Mouse (Mus musculus) erythroblast, embryonic 14.5 days (primary cell): Measurements from ENCODE around the gene Gm15319.
"Not testable (repeated sequence)": the region's sequence is repeated elsewhere in the genome, so short reads cannot be mapped to it uniquely, and the experiment has no call there.

Source experiments
- GATA1 ChIP-seq: IDR thresholded peaks from 2 replicates; pipeline ENCODE4 v1.6.1; 2012; ENCODE audit warnings: low read length, inconsistent platforms, mixed read lengths
- TAL1 ChIP-seq: IDR thresholded peaks from 3 replicates; pipeline ENCODE4 v1.6.1; 2012; ENCODE audit warnings: low read length, inconsistent platforms, mixed read lengths

DNA sequence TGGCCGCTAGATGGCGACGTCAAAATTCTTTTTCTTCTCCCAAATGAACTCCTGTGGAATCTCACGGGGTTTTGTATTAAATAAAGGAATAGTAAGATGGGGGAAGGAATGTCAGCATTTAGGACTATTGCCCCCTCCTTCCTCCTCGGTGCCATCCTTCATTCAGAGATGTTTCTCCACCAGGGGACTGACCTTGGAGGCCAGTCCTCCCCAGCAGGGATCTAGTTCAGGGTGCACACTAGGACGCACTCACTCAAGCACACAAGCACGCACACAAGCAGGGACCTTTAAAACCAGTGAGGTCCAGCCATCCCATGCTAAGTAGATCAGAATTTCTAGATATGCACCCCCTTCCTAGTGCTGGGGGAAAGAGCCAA lies 26.3 kb upstream of the Gm15319 start:
- not testable (repeated sequence) for TF ChIP-seq GATA1, TAL1
